Mouse (Mus musculus) ES-Bruce4 (cell line): Measurements from ENCODE around the gene Jmjd1c.

Experiments used
- CTCF ChIP-seq: IDR thresholded peaks from one replicate; pipeline ENCODE4 v1.8.1; 2011; ENCODE audit warnings: low read depth, low read length
- POLR2A ChIP-seq: IDR thresholded peaks from one replicate; pipeline ENCODE4 v1.8.1; 2011; ENCODE audit warnings: low read length; ENCODE audit not compliant: insufficient read depth

DNA sequence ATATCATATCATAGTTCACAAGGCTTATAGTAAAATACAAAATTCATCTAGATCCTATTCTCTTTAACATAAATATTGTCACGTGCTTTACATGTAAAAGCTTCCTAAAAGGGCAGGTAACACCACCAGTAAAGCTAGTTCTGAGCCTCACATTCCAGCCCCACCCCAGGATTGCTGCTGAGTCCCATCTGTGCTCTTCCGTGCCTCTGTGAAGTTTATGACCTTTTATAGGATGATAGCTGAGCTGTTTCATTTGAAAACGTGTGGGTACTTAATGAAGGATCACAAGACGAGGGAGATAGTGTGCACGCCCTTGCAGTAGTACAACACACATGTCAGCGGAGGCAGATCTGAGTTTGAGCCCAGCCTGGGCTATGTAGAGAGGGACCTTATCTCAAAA, 134.5 kb downstream of the Jmjd1c start:
- no peak for TF ChIP-seq CTCF
- no peak for TF ChIP-seq POLR2A
